Mouse (Mus musculus) common myeloid progenitor, adult 5-6 weeks (primary cell): ENCODE data around the gene Mcrs1. TPM values are rescaled to one million over a fixed set of nuclear protein-coding genes. Genes with fewer than 3 reads are reported as not detected.

Source experiments
- ATAC-seq: replicated peaks from 2 replicates; pipeline ENCODE4 v1.8.0; 2016; ENCODE audit warnings: low read depth, mild to moderate bottlenecking, moderate TSS enrichment, inconsistent platforms; ENCODE audit not compliant: poor library complexity, severe bottlenecking
- total RNA-seq: library from RNA; stranded (forward); fragments of 200-1000, 187-1606 nt; gene quantifications from 2 replicates; pipeline ENCODE4 v1.2.3, GENCODE M21; 2017

The Mcrs1 gene
- total RNA-seq, 1 experiment from 2014 or later = 61.0 TPM

GRCm38 (mm10) chr15:99217630-99218029 is 34.1 kb downstream of the Mcrs1 start:
- no peak for ATAC-seq

GRCm38 (mm10) chr15:99215741-99216463 is 35.9 kb downstream of the Mcrs1 start:
- no peak for ATAC-seq

- peak; percentile 72 for ATAC-seq
Measured at GRCm38 (mm10) chr15:99214941-99215340, 36.8 kb downstream of the Mcrs1 start.

GRCm38 (mm10) chr15:99213183-99213582 is 38.6 kb downstream of the Mcrs1 start:
- ATAC-seq = no peak

GRCm38 (mm10) chr15:99205959-99206358 is 45.8 kb downstream of the Mcrs1 start:
- ATAC-seq = no peak

- no peak for ATAC-seq
Measured at GRCm38 (mm10) chr15:99198761-99199160, 53.0 kb downstream of the Mcrs1 start.

GRCm38 (mm10) chr15:99195043-99195442 is 56.7 kb downstream of the Mcrs1 start:
- ATAC-seq = no peak

- ATAC-seq = no peak
Measured at GRCm38 (mm10) chr15:99194358-99194757, 57.4 kb downstream of the Mcrs1 start.

Other genes starting within 250 kb of the Mcrs1 start
- 41.0 and 61.3 TPM in 2 replicates for gene Tuba1c, start 222.1 kb downstream of the Mcrs1 start, total RNA-seq
- not detected in 2 replicates for gene Prph, start 196.8 kb downstream of the Mcrs1 start, total RNA-seq
- gene Troap, start 177.4 kb downstream of the Mcrs1 start, total RNA-seq = 12.6 and 18.6 TPM in 2 replicates
- gene C1ql4, start 164.1 kb downstream of the Mcrs1 start, total RNA-seq = not detected in 2 replicates
- gene Dnajc22, start 158.8 kb downstream of the Mcrs1 start, total RNA-seq = not detected in 2 replicates
- gene Spats2, start 126.0 kb downstream of the Mcrs1 start, total RNA-seq = 0.46 and 1.7 TPM in 2 replicates
- 0.05 TPM in 1 of 2 replicates, not detected in the other for gene Kcnh3, start 27.1 kb downstream of the Mcrs1 start, total RNA-seq
- gene Prpf40b, start 43.1 kb upstream of the Mcrs1 start, total RNA-seq = 4.3 and 13.7 TPM in 2 replicates
- not detected in 2 replicates for gene Fam186b, start 43.9 kb upstream of the Mcrs1 start, total RNA-seq
- gene Fmnl3, start 118.5 kb upstream of the Mcrs1 start, total RNA-seq = 9.2 and 9.6 TPM in 2 replicates
- 92.2 and 125 TPM in 2 replicates for gene Tmbim6, start 140.9 kb upstream of the Mcrs1 start, total RNA-seq
- 0.78 and 6.7 TPM in 2 replicates for gene Nckap5l, start 205.8 kb upstream of the Mcrs1 start, total RNA-seq
- gene Bcdin3d, start 222.8 kb upstream of the Mcrs1 start, total RNA-seq = 4.9 and 5.4 TPM in 2 replicates